ENCODE assay signal across 8 mouse cellular contexts in genomic region chr7:133003421-133003820, GRCm38 (mm10).
DNase-seq lines count a peak whose midpoint lies in the region; ATAC-seq and TF ChIP-seq lines count a peak whose summit lies in the region.

No protein-coding gene starts in this region.

- no peak for TF ChIP-seq POLR2A in cortical plate, adult 2 months (IDR thresholded peaks at IDR 0.05; ENCODE audit: extremely low read depth, insufficient read depth, low read length)

- DNase-seq in CD8-positive naive resting alpha-beta T cell, adult 2 months (ENCODE audit: low read depth in 2 of 2, low spot score in 2 of 2): peak; percentile 26 to 44
- DNase-seq in adipocyte (ENCODE audit: low spot score): peak; percentile 75
- DNase-seq in layer of hippocampus, adult 9-11 months: peak; percentile 90
- DNase-seq in lung, postnatal 10 days: peak; percentile 92
- peak; percentile 88 for DNase-seq in right cerebral cortex, postnatal 14 days
- DNase-seq in urinary bladder, postnatal 14 days (ENCODE audit: low spot score): peak; percentile 82

- H3K27ac ChIP-seq in cortical plate, adult 2 months (ENCODE audit: insufficient read depth, low read length): no peak overlapping the region

- H3K4me1 ChIP-seq in cortical plate, adult 2 months (ENCODE audit: control insufficient read depth, insufficient read depth, low read length): peaks cover 1% of the 10 kb centered on the region; the same call in 1 of the 2 replicates

- peak; percentile 92 for ATAC-seq in granulocyte monocyte progenitor cell, adult 5-6 weeks (replicated peaks; ENCODE audit: poor library complexity, severe bottlenecking)

- H3K4me3 ChIP-seq in cortical plate, adult 2 months (ENCODE audit: insufficient read depth, low read length): no peak overlapping the region

- peak; percentile 99 for TF ChIP-seq CTCF in cortical plate, adult 2 months (IDR thresholded peaks at IDR 0.05; ENCODE audit: extremely low read depth, insufficient read depth, low read length)

Comparison
In these comparisons a context has a peak if more than half of its experiments do, and no peak if none do; other contexts are left out.
1. DNase-seq: peak in every context shown above with its lines; median percentile 92 in lung, postnatal 10 days; 90 in layer of hippocampus, adult 9-11 months; 88 in right cerebral cortex, postnatal 14 days; 82 in urinary bladder, postnatal 14 days; 75 in adipocyte; 35 in CD8-positive naive resting alpha-beta T cell, adult 2 months.